Mouse (Mus musculus): ENCODE measurements around the gene Lrrc28. TPM values are rescaled to one million over a fixed set of nuclear protein-coding genes. Genes with fewer than 3 reads are reported as not detected.

Lrrc28 gene
- polyA plus RNA-seq, 1 experiment from 2014 or later = 39.7 TPM

DNA sequence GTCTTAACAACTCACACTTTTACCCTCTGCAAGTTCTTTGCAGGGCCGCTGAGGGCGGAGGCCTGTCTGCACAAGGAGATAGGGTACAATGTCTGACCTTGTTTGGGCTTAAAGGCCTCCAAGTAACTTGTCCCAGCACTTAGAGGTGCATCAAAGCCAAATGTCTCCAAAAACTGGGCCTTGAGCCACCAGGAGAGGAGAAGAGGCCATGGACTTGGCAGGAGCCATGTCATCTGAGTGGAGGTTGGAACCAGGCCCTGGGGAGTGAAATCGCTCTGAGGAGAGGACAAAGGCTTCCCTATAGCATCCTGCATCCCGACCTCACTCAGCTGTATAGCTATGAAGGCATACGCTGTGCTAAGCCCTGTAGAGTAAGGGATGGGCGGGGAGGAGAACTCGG, 145.6 kb downstream of the Lrrc28 start:
- no peak overlapping the region for H3K27ac ChIP-seq (replicated peaks; ENCODE audit: low read depth, low read length)
- H3K9ac ChIP-seq (replicated peaks; ENCODE audit: low read length) = no peak overlapping the region
- peaks cover 7% of the 10 kb centered on the region; the same call in 1 of the 2 replicates for H3K4me1 ChIP-seq (ENCODE audit: control insufficient read depth, insufficient read depth, low read length)
- 92% methylated on average over 7 of the region's 7 CpGs for WGBS
- DNase-seq = no peak
- ATAC-seq (ENCODE audit: low FRiP score, low TSS enrichment) = no peak
- H3K4me2 ChIP-seq (ENCODE audit: low read length) = no peak overlapping the region
- no peak overlapping the region for H3K4me3 ChIP-seq (replicated peaks; ENCODE audit: low read depth, low read length)
- H3K9me3 ChIP-seq (ENCODE audit: control insufficient read depth, low read length) = no peaks in the 10 kb centered on the region
- H3K27me3 ChIP-seq (ENCODE audit: control insufficient read depth, insufficient read depth, low read length) = no peaks in the 10 kb centered on the region
- no peaks in the 10 kb centered on the region for H3K36me3 ChIP-seq (ENCODE audit: control insufficient read depth, insufficient read depth, low read length)

DNA sequence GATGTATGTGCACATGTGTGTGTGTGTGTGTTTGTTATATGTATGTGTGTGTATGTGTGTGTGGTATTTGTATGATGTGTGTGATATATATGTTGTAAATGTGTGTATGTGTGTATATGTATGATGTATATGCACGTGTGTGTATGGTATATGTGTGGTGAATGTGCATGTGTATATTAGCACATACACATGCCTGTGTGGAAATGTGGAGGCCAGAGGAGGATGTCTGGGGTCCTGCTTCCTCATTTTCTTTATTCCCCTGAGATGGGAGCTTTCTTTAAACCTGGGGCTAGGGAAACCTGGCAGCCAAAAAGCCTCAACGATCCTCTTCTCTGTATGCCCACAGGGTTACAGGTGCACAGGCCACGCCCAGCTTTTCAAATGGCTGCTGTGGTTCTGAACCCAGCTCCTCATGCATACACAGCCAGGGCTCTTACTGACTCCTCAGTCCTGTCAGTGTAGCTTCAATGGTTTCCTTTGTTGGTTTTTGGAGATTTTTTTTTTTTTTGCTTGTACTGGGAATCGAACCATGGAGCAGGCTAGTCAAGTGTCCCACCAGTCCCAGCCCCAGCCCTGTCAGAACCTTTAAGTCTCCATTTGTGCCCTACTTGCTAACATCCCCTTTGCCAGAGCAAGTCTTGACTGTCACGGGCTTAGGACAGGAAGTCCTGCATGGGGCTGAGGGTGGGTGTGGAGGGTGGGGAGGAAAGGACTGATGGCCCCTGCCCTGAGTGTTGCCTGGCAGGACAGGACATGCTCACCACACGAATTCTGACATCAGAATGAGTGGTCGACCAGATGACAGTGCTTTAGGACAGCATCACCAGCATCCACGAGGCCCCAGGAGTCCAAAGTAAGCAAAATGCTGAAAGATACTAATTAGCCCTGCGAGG, 151.0 kb downstream of the Lrrc28 start:
- Histone ChIP-seq H3K4me2 (ENCODE audit: low read length) (no peak overlapping the region), H3K9ac (replicated peaks; ENCODE audit: low read length) (no peak overlapping the region), H3K4me3 (replicated peaks; ENCODE audit: low read depth, low read length) (no peak overlapping the region), H3K27ac (replicated peaks; ENCODE audit: low read depth, low read length) (no peak overlapping the region), H3K9me3 (ENCODE audit: control insufficient read depth, low read length) (no peaks in the 10 kb centered on the region), H3K4me1 (ENCODE audit: control insufficient read depth, insufficient read depth, low read length) (no peaks in the 10 kb centered on the region), H3K36me3 (ENCODE audit: control insufficient read depth, insufficient read depth, low read length) (no peaks in the 10 kb centered on the region), H3K27me3 (ENCODE audit: control insufficient read depth, insufficient read depth, low read length) (no peaks in the 10 kb centered on the region)
- no peak for DNase-seq
- 70% methylated on average over 9 of the region's 9 CpGs for WGBS
- no peak for ATAC-seq (ENCODE audit: low FRiP score, low TSS enrichment)

DNA sequence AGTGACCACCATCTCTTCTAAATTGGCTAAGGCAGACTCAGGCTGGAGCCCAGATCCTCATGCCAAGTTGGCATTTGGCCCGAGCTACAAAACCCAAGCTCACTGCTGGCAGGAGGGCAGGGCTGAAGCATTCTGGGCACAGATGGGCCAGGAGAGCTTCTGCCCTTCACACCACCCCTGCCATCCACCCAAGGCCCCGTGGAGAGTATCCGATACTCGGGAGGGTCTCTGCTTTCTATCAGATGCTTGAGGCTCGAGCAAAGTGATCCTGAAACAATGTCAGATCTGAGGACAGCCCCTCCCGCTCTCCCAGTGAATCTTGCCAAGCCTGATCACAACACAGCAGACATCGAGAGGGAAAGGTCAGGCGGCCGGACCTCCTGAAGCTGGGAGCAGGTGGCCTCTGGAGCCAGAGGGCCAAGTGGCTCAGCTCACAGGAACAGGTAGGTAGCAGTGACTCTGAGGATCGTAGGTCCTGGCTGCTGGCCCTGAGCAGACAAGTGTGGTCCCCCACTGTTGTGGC, 157.1 kb downstream of the Lrrc28 start:
- Histone ChIP-seq H3K36me3 (ENCODE audit: control insufficient read depth, insufficient read depth, low read length) (no peaks in the 10 kb centered on the region), H3K27ac (replicated peaks; ENCODE audit: low read depth, low read length) (no peak overlapping the region), H3K4me1 (ENCODE audit: control insufficient read depth, insufficient read depth, low read length) (no peaks in the 10 kb centered on the region), H3K9me3 (ENCODE audit: control insufficient read depth, low read length) (no peaks in the 10 kb centered on the region), H3K9ac (replicated peaks; ENCODE audit: low read length) (no peak overlapping the region), H3K27me3 (ENCODE audit: control insufficient read depth, insufficient read depth, low read length) (no peaks in the 10 kb centered on the region), H3K4me2 (ENCODE audit: low read length) (no peak overlapping the region), H3K4me3 (replicated peaks; ENCODE audit: low read depth, low read length) (no peak overlapping the region)
- DNase-seq (peak; percentile 47), ATAC-seq (ENCODE audit: low FRiP score, low TSS enrichment) (no peak)
- WGBS = 84% methylated on average over 10 of the region's 10 CpGs

DNA sequence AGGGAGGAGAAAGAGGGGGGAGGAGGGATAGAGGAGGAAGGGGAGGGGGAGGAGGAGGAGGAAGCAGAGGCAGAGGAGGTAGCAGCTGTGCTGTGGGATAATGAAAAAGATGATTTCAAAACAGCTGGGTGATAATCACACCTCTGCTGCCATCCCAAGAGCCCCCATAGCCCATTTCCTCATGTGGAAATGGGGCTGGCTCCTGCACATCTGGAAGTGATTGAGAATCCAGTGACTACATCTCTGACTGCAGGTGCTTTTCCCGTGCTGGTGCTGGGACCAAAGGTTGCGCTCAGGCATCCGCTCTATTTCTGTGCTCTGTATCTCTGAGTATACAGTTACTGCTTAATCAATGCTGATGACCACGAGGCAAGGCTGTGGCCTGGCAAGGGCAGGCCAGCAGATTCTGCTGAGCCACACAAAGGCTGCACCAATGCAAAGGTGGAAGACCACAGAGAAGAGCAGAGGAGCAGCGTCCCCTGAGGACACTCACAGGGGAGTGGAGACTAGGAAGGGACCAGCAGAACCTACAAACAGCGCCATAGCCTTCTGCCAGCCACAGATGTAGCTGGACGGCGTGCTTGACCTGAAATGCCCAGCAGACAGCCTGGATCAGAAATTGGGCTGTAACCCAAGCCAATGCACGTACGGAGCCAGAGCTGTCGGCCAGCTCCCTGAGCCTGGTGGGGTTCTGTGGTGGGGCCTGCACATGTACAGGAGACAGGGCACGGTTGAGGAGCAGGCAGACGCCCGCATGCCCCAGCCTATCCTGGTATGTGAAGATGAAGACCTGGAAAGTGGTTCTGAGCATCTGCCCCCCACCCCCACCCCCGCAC, 157.9 kb downstream of the Lrrc28 start:
- WGBS = 85% methylated on average over 15 of the region's 15 CpGs
- no peaks in the 10 kb centered on the region for H3K36me3 ChIP-seq (ENCODE audit: control insufficient read depth, insufficient read depth, low read length)
- DNase-seq (no peak), ATAC-seq (ENCODE audit: low FRiP score, low TSS enrichment) (no peak)
- no peak overlapping the region for H3K4me2 ChIP-seq (ENCODE audit: low read length)
- H3K4me1 ChIP-seq (ENCODE audit: control insufficient read depth, insufficient read depth, low read length) = no peaks in the 10 kb centered on the region
- no peaks in the 10 kb centered on the region for H3K27me3 ChIP-seq (ENCODE audit: control insufficient read depth, insufficient read depth, low read length)
- H3K4me3 ChIP-seq (replicated peaks; ENCODE audit: low read depth, low read length) = no peak overlapping the region
- no peak overlapping the region for H3K9ac ChIP-seq (replicated peaks; ENCODE audit: low read length)
- H3K9me3 ChIP-seq (ENCODE audit: control insufficient read depth, low read length) = no peaks in the 10 kb centered on the region
- no peak overlapping the region for H3K27ac ChIP-seq (replicated peaks; ENCODE audit: low read depth, low read length)

DNA sequence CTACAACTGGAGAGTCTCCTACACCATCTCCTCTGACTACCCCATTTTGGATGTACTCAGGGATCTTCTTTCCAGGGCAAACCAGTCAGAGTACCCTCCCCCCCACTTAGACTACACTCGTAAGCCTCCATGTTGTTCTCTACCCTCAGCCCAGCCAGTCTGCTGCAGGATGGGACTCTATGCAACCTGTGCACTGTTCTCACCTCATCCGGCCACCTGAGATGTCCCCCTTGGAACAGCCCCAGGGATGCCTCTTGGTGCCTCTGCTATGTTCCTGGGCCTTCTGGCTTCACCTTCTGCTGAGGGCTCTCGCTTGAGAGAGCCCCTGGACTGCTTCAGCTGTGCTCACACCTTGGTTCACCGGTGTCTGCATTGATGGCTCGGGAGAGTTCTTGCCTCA, 158.7 kb downstream of the Lrrc28 start:
- no peak for ATAC-seq (ENCODE audit: low FRiP score, low TSS enrichment)
- Histone ChIP-seq H3K4me1 (ENCODE audit: control insufficient read depth, insufficient read depth, low read length) (no peaks in the 10 kb centered on the region), H3K4me3 (replicated peaks; ENCODE audit: low read depth, low read length) (no peak overlapping the region), H3K27ac (replicated peaks; ENCODE audit: low read depth, low read length) (no peak overlapping the region), H3K4me2 (ENCODE audit: low read length) (no peak overlapping the region), H3K9me3 (ENCODE audit: control insufficient read depth, low read length) (no peaks in the 10 kb centered on the region), H3K27me3 (ENCODE audit: control insufficient read depth, insufficient read depth, low read length) (no peaks in the 10 kb centered on the region), H3K9ac (replicated peaks; ENCODE audit: low read length) (no peak overlapping the region), H3K36me3 (ENCODE audit: control insufficient read depth, insufficient read depth, low read length) (no peaks in the 10 kb centered on the region)
- no peak for DNase-seq
- 86% methylated on average over 5 of the region's 5 CpGs for WGBS

DNA sequence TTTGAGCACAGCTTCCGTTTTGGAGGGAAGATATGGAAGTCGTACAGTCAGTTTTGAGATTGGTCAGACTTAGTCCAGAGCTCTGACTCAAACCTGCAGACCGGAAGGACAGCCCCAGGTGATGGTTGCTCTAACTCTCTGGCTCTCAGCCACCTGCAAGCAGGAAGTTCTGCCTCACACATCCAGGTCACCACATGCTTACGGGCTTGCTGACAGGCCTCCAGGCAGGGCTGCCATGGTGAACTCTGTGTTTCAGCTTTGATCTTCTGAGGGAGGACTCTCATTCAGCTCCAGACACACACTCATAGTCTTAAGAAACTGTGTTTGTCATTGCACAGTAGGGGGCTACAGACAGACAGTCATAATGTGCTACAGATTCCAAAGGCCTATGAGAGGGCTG, 161.4 kb downstream of the Lrrc28 start:
- H3K27ac ChIP-seq (replicated peaks; ENCODE audit: low read depth, low read length) = no peak overlapping the region
- H3K27me3 ChIP-seq (ENCODE audit: control insufficient read depth, insufficient read depth, low read length) = no peaks in the 10 kb centered on the region
- WGBS = 88% methylated on average over 4 of the region's 4 CpGs
- no peak overlapping the region for H3K4me2 ChIP-seq (ENCODE audit: low read length)
- H3K4me1 ChIP-seq (ENCODE audit: control insufficient read depth, insufficient read depth, low read length) = no peaks in the 10 kb centered on the region
- no peaks in the 10 kb centered on the region for H3K9me3 ChIP-seq (ENCODE audit: control insufficient read depth, low read length)
- H3K9ac ChIP-seq (replicated peaks; ENCODE audit: low read length) = no peak overlapping the region
- no peak overlapping the region for H3K4me3 ChIP-seq (replicated peaks; ENCODE audit: low read depth, low read length)
- H3K36me3 ChIP-seq (ENCODE audit: control insufficient read depth, insufficient read depth, low read length) = no peaks in the 10 kb centered on the region
- no peak for DNase-seq
- ATAC-seq (ENCODE audit: low FRiP score, low TSS enrichment) = no peak

DNA sequence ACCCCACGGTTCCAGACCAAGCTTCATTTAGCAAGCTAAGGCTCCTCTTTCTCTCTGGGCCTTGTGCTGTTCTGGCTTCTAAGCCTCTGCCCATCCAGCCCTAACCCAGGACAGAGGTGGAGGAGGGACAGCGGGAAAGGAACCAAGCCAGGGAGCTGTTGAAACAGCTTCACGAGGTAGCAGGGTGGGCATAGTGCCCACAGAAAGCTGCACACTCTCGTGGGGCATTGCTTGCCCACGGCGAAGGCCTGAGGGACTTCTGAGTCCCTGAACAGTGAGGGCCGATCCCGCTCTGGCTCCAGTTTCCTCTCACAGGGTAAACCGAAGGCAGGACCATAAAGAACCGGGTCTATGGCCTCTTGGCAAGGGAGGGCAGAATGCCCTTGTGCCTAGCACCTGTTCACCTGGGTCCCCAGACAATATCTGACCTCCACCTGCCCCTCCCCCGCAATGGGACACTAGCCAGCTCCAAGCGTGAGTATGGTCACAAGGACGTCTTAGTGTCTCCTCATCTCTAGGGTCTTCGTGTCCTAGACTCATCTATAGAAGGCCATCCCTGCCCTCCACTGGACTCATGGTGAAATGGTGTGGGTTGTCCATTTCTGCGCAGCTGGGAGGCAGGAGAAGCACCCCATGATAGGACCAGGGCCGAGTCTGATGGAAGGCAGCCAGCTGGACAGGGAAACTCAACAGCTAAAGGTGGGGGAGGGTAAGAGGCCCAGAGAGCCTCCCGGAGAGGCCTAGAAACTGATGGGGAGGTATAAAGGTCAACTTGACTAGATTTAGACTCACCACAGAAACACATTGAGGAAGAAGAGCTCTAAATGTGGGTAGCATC, 165.3 kb downstream of the Lrrc28 start:
- H3K4me3 ChIP-seq (replicated peaks; ENCODE audit: low read depth, low read length) = no peak overlapping the region
- no peak for DNase-seq
- ATAC-seq (ENCODE audit: low FRiP score, low TSS enrichment) = no peak
- H3K27ac ChIP-seq (replicated peaks; ENCODE audit: low read depth, low read length) = no peak overlapping the region
- H3K27me3 ChIP-seq (ENCODE audit: control insufficient read depth, insufficient read depth, low read length) = no peaks in the 10 kb centered on the region; the same call in 1 of the 2 replicates
- WGBS = 85% methylated on average over 17 of the region's 17 CpGs
- no peak overlapping the region for H3K9ac ChIP-seq (replicated peaks; ENCODE audit: low read length)
- no peaks in the 10 kb centered on the region for H3K9me3 ChIP-seq (ENCODE audit: control insufficient read depth, low read length)
- peaks cover 4% of the 10 kb centered on the region for H3K4me1 ChIP-seq (ENCODE audit: control insufficient read depth, insufficient read depth, low read length)
- H3K4me2 ChIP-seq (ENCODE audit: low read length) = no peak overlapping the region
- H3K36me3 ChIP-seq (ENCODE audit: control insufficient read depth, insufficient read depth, low read length) = no peaks in the 10 kb centered on the region

DNA sequence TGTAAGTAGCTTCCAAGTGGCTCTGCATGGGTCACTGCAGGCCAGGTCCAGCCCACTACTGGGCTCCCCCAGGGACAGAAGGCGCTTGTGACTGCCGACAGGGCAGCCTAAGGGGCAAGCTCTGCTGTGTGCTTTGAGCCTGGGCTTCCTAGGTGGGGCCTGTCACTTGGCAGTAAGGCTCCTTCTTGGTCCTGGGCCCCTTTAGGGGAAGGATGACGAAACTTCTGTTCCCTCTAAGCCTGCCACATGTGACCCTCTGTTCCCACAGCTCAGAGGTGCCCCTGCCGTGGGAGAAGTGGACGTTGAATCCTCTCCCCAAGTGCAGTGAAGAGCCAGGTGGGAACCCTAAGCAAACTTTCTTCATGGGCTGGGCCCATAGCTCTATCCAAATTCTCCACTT, 165.9 kb downstream of the Lrrc28 start:
- no peak overlapping the region for H3K4me2 ChIP-seq (ENCODE audit: low read length)
- H3K4me3 ChIP-seq (replicated peaks; ENCODE audit: low read depth, low read length) = no peak overlapping the region
- ATAC-seq (ENCODE audit: low FRiP score, low TSS enrichment) = no peak
- no peaks in the 10 kb centered on the region for H3K36me3 ChIP-seq (ENCODE audit: control insufficient read depth, insufficient read depth, low read length)
- H3K9ac ChIP-seq (replicated peaks; ENCODE audit: low read length) = no peak overlapping the region
- H3K27me3 ChIP-seq (ENCODE audit: control insufficient read depth, insufficient read depth, low read length) = no peaks in the 10 kb centered on the region; the same call in 1 of the 2 replicates
- no peak overlapping the region for H3K27ac ChIP-seq (replicated peaks; ENCODE audit: low read depth, low read length)
- no peak for DNase-seq
- WGBS = 62% methylated on average over 5 of the region's 5 CpGs
- no peaks in the 10 kb centered on the region for H3K9me3 ChIP-seq (ENCODE audit: control insufficient read depth, low read length)
- H3K4me1 ChIP-seq (ENCODE audit: control insufficient read depth, insufficient read depth, low read length) = peaks cover 4% of the 10 kb centered on the region

Measured in midbrain, embryonic 14.5 days (tissue).